Mouse (Mus musculus) effector memory CD4-positive, alpha-beta T cell, adult 7 months (primary cell): ENCODE measurements around the gene Atg4a-ps. TPM values are rescaled to one million over a fixed set of nuclear protein-coding genes. Genes with fewer than 3 reads are reported as not detected.

Source experiments
- polyA plus RNA-seq: library from polyadenylated mRNA; unstranded; fragments of 100-300 nt; shearing (Covaris generic); gene quantifications from one replicate; pipeline ENCODE4 v1.2.1, GENCODE M21; 2017

Gene Atg4a-ps
- 1.1 TPM for polyA plus RNA-seq

GRCm38 (mm10) chr3:103645968-103646367 is at the start of gene Atg4a-ps:
Gene Atg4a-ps (minus strand): TSS chr3:103646068.

Other genes starting within 250 kb of the Atg4a-ps start
- gene Syt6, start 70.8 kb downstream of the Atg4a-ps start, polyA plus RNA-seq: 0.21 TPM
- 0.99 TPM for gene Olfml3, start 91.9 kb upstream of the Atg4a-ps start, polyA plus RNA-seq
- not detected for gene Gm10964, start 93.3 kb upstream of the Atg4a-ps start, polyA plus RNA-seq
- gene Hipk1, start 145.5 kb upstream of the Atg4a-ps start, polyA plus RNA-seq: 64.6 TPM
- 17.1 TPM for gene Dclre1b, start 163.4 kb upstream of the Atg4a-ps start, polyA plus RNA-seq
- gene Ap4b1, start 163.5 kb upstream of the Atg4a-ps start, polyA plus RNA-seq: 23.0 TPM
- gene Gm43064, start 163.5 kb upstream of the Atg4a-ps start, polyA plus RNA-seq: not detected
- gene Bcl2l15, start 186.5 kb upstream of the Atg4a-ps start, polyA plus RNA-seq: 1.5 TPM
- gene Ptpn22, start 213.7 kb upstream of the Atg4a-ps start, polyA plus RNA-seq: 890 TPM